Mouse (Mus musculus) layer of hippocampus, adult 2 months (tissue): Measurements from ENCODE around the gene Sspn. TPM values are rescaled to one million over a fixed set of nuclear protein-coding genes. Genes with fewer than 3 reads are reported as not detected.
A peak's percentile ranks its signal among the peaks of the same experiment; 100 is the strongest.

Experiments used
- DNase-seq, 2 experiments: peaks; one replicate each; pipeline ENCODE4 v3.0.0; 2022; ENCODE audit warnings: low spot score in 2 of 2
- H3K27ac ChIP-seq: fragments of 200-600 bp; 2 replicates; pipeline ENCODE4 v1.8.1; 2022
- H3K4me3 ChIP-seq: fragments of 200-600 bp; 2 replicates; pipeline ENCODE4 v1.8.1; 2022; ENCODE audit warnings: mild to moderate bottlenecking
- CTCF ChIP-seq: fragments of 200-600 bp; conservative IDR thresholded peaks from 2 replicates; pipeline ENCODE4 v1.8.1; 2022; ENCODE audit warnings: antibody characterized with exemption, mild to moderate bottlenecking, moderate library complexity
- total RNA-seq, 2 experiments: library from RNA; stranded (reverse); gene quantifications; 2 replicates each; pipeline ENCODE4 v1.2.3; 2021

The Sspn gene
- total RNA-seq, 2 experiments from 2014 or later, result 4.9 TPM

DNA sequence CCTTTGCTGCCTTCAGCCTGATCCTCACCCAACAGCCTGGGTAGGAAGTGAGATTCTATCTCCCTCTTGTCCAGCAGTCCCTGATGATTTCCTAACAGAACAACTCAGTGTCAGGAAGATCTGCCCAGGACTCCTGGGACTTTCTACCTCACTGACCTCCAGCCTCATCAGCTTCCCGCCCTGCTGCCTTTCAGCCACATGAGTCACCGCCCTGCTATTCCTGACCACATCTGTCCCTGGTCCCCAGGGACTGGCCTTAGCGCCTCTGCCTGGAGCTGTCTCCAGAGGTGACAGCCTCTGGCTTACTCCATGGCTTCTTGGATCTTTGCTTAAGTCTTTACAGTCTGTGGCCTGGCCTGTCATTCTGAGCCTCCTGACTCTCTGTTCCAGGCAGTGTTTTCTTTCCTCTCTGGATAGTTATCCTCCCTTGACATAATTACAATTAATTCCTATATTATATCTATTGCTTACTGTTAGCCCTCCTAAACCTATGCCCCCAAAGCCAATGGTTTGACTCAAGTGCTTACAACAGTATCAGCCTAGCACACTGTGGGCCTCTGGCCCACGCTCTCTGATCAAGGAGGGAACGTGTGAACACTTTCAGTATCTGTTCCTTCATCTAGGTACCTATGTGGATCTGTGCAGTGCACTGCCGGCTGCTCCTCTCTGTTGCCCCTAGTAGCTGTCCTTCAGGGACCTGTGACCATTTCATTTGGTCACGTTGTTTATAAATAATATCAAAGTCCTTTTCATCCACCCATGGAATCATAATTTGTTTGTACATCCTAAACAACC lies 25.1 kb upstream of the Sspn start:
- no peak for DNase-seq
- no peak for TF ChIP-seq CTCF
- no peak overlapping the region for H3K4me3 ChIP-seq
- H3K27ac ChIP-seq, result no peak overlapping the region

DNA sequence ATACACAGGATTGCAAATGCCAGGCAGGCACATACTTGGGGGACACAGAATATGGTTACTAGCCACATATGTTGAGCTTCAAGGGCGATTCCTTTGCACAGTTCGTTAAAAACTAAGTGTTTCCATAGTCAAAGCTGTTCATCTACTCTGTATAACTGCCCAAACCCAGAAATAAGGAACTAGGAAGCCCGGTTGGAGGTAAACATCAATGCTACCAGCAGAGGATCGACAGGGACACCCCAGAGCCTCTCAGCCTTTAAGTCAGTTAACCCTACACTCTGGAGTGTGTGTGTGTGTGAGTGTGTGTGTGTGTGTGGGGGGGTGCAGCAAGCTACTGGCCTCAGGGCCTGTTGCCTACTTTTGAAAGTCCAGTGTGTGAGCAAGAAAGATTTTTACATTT lies 21.5 kb upstream of the Sspn start:
- H3K4me3 ChIP-seq, result no peak overlapping the region

GRCm38 (mm10) chr6:145910469-145911426 lies 20.7 kb upstream of the Sspn start:
- Histone ChIP-seq H3K27ac (no peak overlapping the region), H3K4me3 (no peak overlapping the region)
- no peak for TF ChIP-seq CTCF
- DNase-seq, result no peak

More for the DNA sequence above, 21.5 kb upstream of the Sspn start:
- DNase-seq, result no peak
- no peak for TF ChIP-seq CTCF
- no peak overlapping the region for H3K27ac ChIP-seq

DNA sequence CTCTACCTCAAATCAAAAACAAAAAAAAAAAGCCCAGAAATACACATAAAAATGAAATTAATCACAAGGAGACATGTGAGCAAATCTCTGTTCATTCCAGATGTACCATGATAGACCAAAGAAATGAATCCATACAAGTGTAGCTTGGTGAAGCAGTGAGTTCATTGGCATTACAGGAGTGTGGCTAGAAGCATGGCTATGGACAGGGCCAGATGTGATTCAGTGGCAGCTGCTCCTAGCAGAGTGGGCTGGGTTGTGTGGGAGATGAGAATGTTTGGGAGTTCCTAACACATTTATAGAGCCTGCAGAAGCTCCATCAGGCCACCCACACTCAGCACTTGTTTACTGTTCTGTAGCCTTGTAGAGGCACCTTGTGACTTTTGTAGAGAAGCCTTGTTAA lies 19.2 kb upstream of the Sspn start:
- Histone ChIP-seq H3K4me3 (no peak overlapping the region), H3K27ac (no peak overlapping the region)
- DNase-seq, result no peak
- TF ChIP-seq CTCF, result no peak

DNA sequence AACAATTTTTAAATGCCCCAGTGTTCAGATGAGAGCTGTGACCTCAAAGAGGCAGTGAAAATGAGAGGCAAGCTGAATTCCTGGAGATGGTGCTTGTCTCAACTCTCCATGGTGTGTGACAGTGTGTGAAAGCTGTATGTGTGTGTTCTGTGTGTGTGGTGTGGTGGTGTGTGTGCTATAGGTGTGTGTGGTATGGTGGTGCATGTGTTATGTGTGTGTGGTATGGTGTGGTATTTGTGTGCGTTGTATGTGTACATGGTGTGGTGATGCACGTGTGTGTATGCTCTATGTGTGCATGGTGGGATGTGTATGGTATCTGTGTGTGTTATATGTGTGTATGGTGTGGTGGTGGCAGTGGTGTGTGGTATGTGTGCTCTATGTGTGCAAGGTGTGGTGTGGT lies 16.0 kb upstream of the Sspn start:
- H3K4me3 ChIP-seq, result no peak overlapping the region
- no peak overlapping the region for H3K27ac ChIP-seq
- TF ChIP-seq CTCF, result no peak
- DNase-seq, result no peak

DNA sequence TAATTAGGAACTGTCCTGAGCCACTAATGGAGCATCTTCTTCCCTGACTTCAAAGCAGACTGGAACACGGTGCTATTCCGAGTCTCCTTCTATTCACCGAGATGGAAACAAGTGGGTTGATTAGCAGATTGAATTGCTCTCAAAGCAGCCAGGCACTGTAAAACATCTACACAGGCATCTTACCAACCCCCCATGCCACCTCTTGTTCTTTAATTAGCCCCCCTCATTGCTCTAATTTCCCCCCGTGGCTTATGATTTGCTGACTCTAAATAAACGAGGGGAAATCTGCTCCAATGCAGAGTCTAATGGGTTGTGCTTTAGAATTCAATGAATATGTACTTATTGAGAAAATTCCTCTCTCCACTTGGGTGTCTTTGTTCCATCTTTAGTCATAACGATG lies 15.0 kb upstream of the Sspn start:
- Histone ChIP-seq H3K27ac (no peak overlapping the region), H3K4me3 (no peak overlapping the region)
- DNase-seq, result no peak
- no peak for TF ChIP-seq CTCF

DNA sequence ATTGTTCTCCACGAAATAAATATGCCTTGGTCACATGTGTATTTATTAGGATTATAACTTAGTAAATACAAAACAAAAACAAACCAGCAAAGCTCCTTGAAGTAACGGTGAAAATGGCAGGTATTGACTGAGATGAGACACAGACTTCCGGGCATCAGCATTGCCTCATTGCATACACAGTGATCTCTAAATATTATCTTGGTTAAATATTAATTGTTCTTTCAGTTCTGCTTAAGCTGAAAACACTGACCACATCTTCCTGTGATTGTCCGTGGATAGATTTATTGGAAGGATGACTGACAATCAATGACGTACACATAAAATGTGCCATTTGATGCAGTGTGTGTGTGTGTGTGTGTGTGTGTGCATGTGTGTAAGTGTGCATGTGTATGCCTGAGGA lies 13.2 kb upstream of the Sspn start:
- no peak for TF ChIP-seq CTCF
- DNase-seq, result no peak
- H3K27ac ChIP-seq, result no peak overlapping the region
- H3K4me3 ChIP-seq, result no peak overlapping the region

- Histone ChIP-seq H3K27ac (no peak overlapping the region), H3K4me3 (no peak overlapping the region)
- no peak for DNase-seq
- no peak for TF ChIP-seq CTCF
Observed at GRCm38 (mm10) chr6:145923594-145923993, 7.8 kb upstream of the Sspn start.

GRCm38 (mm10) chr6:145934001-145934696 lies 2.7 kb downstream of the Sspn start:
- DNase-seq, result peak; percentile 60 to 74
- no peak for TF ChIP-seq CTCF
- H3K4me3 ChIP-seq, result peak overlapping the region; percentile 63
- H3K27ac ChIP-seq, result peak overlapping the region; percentile 92

DNA sequence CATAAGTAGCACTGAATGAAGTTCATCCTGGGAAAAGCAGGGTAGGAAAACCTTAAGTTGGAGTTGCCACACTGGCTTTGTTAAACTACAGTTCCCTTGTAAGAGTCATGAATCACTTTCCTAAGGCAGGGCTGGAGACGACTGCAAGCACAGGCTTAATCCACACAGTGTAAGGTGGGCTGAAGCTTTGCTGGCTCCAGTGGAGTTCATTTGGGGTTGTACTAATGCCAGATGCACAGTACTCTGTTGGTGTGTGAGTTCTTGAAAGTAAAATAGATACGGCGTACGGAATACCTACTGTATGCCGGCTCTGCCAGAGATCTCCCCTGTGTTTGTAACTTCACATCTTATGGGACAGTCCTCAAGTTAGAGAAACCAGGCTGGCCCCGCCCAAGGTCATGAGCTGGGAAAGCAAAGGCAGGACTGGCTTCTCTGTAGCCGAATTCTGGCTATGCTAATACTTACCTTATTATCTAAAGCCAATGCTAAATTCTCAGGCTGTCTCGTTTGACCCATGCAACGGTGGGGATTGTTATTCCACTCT lies 3.3 kb downstream of the Sspn start:
- Histone ChIP-seq H3K4me3 (peak overlapping the region; percentile 63), H3K27ac (peak overlapping the region; percentile 92)
- no peak for DNase-seq
- TF ChIP-seq CTCF, result no peak

DNA sequence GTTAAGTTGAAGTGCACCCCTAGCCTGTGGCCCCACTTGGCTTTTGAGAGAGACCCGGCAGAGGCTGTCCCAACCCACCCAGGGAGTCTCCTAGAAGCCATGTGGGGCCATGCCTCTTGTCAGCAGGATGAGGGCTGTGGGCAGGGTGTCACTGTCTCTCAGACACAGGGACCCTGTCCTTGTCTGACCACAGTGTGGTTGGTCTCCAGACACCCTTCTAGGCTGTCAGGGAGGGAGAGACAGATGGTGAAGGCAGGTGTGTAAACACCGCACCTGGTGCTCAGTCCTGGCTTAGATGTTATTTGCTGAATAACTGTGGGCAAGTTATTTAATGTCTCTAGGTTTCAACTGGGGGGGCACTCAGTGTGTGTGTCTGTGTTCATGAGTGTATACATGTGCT lies 4.5 kb downstream of the Sspn start:
- TF ChIP-seq CTCF, result no peak
- no peak for DNase-seq
- no peak overlapping the region for H3K27ac ChIP-seq
- no peak overlapping the region for H3K4me3 ChIP-seq

DNA sequence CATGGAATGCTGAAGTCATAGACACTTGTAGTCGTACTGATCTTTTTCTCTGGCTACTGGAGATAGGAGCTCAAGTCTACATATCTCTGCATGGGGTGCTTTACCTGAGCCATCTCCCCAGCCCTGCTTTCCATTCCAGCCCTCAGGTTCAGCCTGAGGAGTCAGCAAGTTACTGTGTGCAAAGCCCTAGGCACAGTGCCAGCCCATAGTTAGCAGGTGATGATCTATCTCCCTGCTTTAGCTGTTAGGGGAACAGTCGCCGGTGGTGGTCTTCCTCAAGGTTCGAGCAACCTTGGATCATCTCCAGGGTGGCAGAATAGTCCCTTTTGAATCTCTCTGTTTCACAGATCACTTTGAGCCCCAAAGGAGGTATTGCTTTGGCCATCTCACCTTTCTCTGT lies 5.1 kb downstream of the Sspn start:
- no peak overlapping the region for H3K27ac ChIP-seq
- no peak for DNase-seq
- H3K4me3 ChIP-seq, result no peak overlapping the region
- TF ChIP-seq CTCF, result no peak

- no peak for TF ChIP-seq CTCF
- H3K27ac ChIP-seq, result no peak overlapping the region
- DNase-seq, result no peak
- H3K4me3 ChIP-seq, result no peak overlapping the region
Observed at GRCm38 (mm10) chr6:145940852-145941251, 9.4 kb downstream of the Sspn start.
